Mouse (Mus musculus) ES-E14 (cell line): ENCODE measurements around the gene Igf2bp3.
"Not testable (repeated sequence)": the region's sequence is repeated elsewhere in the genome, so short reads cannot be mapped to it uniquely, and the experiment has no call there.

Experiments used
- CHD2 ChIP-seq: IDR thresholded peaks from 2 replicates; pipeline ENCODE4 v1.6.1; 2014; ENCODE audit warnings: mild to moderate bottlenecking, low read depth, low read length, inconsistent platforms
- HCFC1 ChIP-seq: IDR thresholded peaks from 2 replicates; pipeline ENCODE4 v1.6.1; 2012; ENCODE audit warnings: low read length, inconsistent platforms, borderline replicate concordance; ENCODE audit not compliant: insufficient read depth
- ZC3H11A ChIP-seq: IDR thresholded peaks from 2 replicates; pipeline ENCODE4 v1.6.1; 2012; ENCODE audit warnings: low read depth, mild to moderate bottlenecking, inconsistent platforms, low read length, borderline replicate concordance

- TF ChIP-seq ZC3H11A, CHD2, HCFC1: not testable (repeated sequence)
These were observed 49.7 kb upstream of the Igf2bp3 start for GRCm38 (mm10) chr6:49264446-49264845.
